Mouse (Mus musculus) cortical plate, adult 2 months (tissue): ENCODE data around the gene Prkce.

ENCODE experiments used
- CTCF ChIP-seq: fragments of 200-500 bp; IDR thresholded peaks from 2 replicates; pipeline ENCODE4 v1.5.1; 2011; ENCODE audit warnings: mild to moderate bottlenecking, control low read depth, low read length; ENCODE audit not compliant: insufficient read depth; ENCODE audit errors: extremely low read depth
- POLR2A ChIP-seq: fragments of 200-500 bp; IDR thresholded peaks from 2 replicates; pipeline ENCODE4 v1.6.1; 2011; ENCODE audit warnings: mild to moderate bottlenecking, low read length, control low read depth; ENCODE audit not compliant: insufficient read depth; ENCODE audit errors: extremely low read depth

DNA sequence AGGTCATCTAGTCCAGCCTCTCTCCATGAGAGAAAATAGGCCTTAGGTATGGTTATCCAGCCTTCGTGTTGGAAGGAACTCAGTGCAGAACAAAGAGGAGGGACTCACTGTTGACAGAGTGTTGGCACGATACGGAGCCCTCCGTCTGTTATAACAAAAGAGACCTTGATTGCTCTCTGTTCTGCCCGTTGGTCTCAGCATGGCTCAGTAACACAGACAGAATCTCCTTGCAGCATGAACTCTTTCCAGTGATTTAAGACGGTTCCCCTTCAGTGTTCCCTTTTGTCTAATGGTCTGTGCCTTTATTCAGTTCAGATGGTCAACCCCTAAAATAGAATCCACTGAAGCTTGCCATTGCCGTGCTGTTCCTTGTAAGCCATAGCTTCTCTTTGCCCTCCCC, 378.9 kb downstream of the Prkce start:
- TF ChIP-seq CTCF: no peak
- no peak for TF ChIP-seq POLR2A
